ENCODE assay signal across 9 mouse cellular contexts in genomic region chr10:118640810-118641427, GRCm38 (mm10).
DNase-seq lines count a peak whose midpoint lies in the region; ATAC-seq lines count a peak whose summit lies in the region.
"Had no signal": no experiment of that assay in that cellular context is flagged by ENCODE, and none has a peak within 500 bp of the region (broad histone marks: within the 10 kb centered on the region; RNA-seq: fewer than 3 reads in every experiment).

No protein-coding gene starts in this region.

- H3K27me3 ChIP-seq in forebrain, embryonic 13.5 days: no peaks in the 10 kb centered on the region
- no peaks in the 10 kb centered on the region for H3K27me3 ChIP-seq in liver, embryonic 16.5 days (ENCODE audit: control insufficient read depth, insufficient read depth, low read depth, low read length)

- peak overlapping the region; percentile 86 for H3K27ac ChIP-seq in forebrain, embryonic 13.5 days
- H3K27ac ChIP-seq in liver, embryonic 16.5 days (ENCODE audit: low read length): no peak overlapping the region
- H3K27ac ChIP-seq: macrophage had no signal

- H3K9ac ChIP-seq in forebrain, embryonic 13.5 days: 0 out of 2 replicates have a peak overlapping the region, but pooled peaks have one; percentile 9
- H3K9ac ChIP-seq in liver, embryonic 16.5 days (ENCODE audit: low read depth, low read length): no peak overlapping the region

- H3K4me1 ChIP-seq in forebrain, embryonic 13.5 days: peaks cover 17% of the 10 kb centered on the region
- peaks cover 17% of the 10 kb centered on the region for H3K4me1 ChIP-seq in liver, embryonic 16.5 days (ENCODE audit: control insufficient read depth, low read depth, low read length)

- peak; percentile 39 to 62 for DNase-seq in right cerebral cortex, postnatal 10 days (ENCODE audit: low spot score in 2 of 2)
- no peak for DNase-seq in right cerebral cortex, postnatal 14 days
- no peak for DNase-seq in thymus, postnatal 10 days (ENCODE audit: low spot score in 2 of 2)
- DNase-seq in T-cell, adult 2 months (ENCODE audit: low spot score): no peak
- no peak for DNase-seq in kidney, postnatal 14 days

- no peaks in the 10 kb centered on the region for H3K9me3 ChIP-seq in forebrain, embryonic 13.5 days (replicated peaks)
- no peaks in the 10 kb centered on the region for H3K9me3 ChIP-seq in liver, embryonic 16.5 days (replicated peaks; ENCODE audit: control insufficient read depth, low read length)

- ATAC-seq in forebrain, embryonic 13.5 days: peak; percentile 90
- ATAC-seq in liver, embryonic 16.5 days (ENCODE audit: low read depth): peak; percentile 88
- ATAC-seq: intestine, embryonic 16.5 days had no signal

- no peak overlapping the region for H3K4me3 ChIP-seq in forebrain, embryonic 13.5 days
- no peak overlapping the region for H3K4me3 ChIP-seq in liver, embryonic 16.5 days (ENCODE audit: low read depth, low read length)

- H3K4me2 ChIP-seq in forebrain, embryonic 13.5 days: peak overlapping the region; percentile 11
- 0 out of 2 replicates have a peak overlapping the region, but pooled peaks have one; percentile 1 for H3K4me2 ChIP-seq in liver, embryonic 16.5 days (ENCODE audit: low read depth, low read length)

- 19% methylated on average over 12 of the region's 12 CpGs for WGBS in forebrain, embryonic 13.5 days
- 60% methylated on average over 12 of the region's 12 CpGs for WGBS in liver, embryonic 16.5 days (ENCODE audit: insufficient replicate concordance)

- H3K36me3 ChIP-seq in forebrain, embryonic 13.5 days (ENCODE audit: poor library complexity, severe bottlenecking): no peaks in the 10 kb centered on the region
- H3K36me3 ChIP-seq in liver, embryonic 16.5 days (ENCODE audit: control insufficient read depth, insufficient read depth): no peaks in the 10 kb centered on the region

Comparison
In these comparisons a context has a peak if more than half of its experiments do, and no peak if none do; other contexts are left out.
1. DNase-seq: peak in right cerebral cortex, postnatal 10 days (2 of 2); none in right cerebral cortex, postnatal 14 days (single experiment), thymus, postnatal 10 days (0 of 2), T-cell, adult 2 months (single experiment) and kidney, postnatal 14 days (single experiment).